Mouse (Mus musculus) frontal cortex, adult (tissue): ENCODE data around the gene Aqp6.

Experiments
- ATAC-seq: cut with Nextera tagmentation; 2 replicates; pipeline ENCODE4 v1.9.2; 2017; ENCODE audit warnings: mild to moderate bottlenecking, moderate library complexity, mixed read lengths; ENCODE audit not compliant: low TSS enrichment

Gene Aqp6

DNA sequence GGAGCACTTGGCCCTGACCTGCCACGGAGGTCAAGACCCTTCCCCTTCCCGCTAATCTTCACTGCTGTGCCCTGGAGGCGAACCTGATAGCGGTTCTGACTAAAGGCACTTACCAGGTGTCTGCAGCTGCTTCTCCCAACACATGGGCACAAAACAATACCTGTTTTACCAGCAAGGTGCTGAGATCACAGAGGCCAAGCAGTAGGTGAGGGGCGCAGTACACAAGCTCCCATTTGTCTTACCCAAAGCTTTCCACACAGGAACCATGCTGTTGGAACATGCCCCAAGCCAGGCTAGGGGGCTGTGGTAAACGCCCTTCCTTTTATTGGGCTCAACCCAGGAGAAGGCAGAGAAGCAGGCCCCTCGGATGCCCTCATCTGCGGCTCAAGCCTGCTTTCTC lies 3.6 kb upstream of the Aqp6 start:
- ATAC-seq, result no peak

DNA sequence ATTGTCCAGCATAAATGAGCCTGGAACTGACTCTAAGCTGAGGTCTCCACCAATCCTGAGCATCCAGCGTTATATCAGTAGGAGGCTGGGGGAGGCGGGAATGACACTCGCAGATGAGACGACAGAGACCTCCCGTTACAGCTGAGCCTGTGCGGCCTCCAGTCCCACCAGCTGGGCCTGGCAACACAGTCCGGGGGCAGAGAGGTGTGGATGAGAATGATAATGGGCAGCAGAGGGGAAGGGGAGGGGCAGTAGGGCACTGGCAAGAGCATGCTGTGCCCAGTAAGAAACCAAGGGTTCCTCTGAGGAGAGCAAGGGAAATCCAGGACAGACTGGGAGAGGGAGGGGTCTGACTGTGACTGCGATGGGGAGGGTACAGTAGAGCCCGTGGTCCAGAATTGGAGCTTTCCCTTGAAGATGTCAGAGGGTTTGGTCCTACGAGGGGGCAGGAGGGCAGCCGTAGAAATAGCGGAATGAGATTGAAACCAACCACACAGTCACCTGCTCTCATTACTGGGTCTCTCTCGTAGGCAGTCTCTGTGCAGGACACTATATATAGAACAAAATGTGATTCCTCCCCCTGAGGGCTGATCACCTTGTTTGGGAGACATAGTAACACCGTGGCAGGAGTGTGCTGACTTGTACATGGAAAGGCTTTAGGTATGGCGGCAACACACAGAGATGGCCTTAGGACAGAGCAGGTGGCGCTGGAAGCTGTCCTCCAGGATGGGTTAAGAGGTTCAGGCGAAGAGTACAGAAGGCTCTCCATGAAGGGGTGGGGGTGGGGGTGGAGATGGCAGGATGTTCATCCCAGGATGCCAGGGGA lies 1.7 kb upstream of the Aqp6 start:
- ATAC-seq, result no peak

GRCm38 (mm10) chr15:99601823-99602120 lies 572 bp downstream of the Aqp6 start:
- ATAC-seq, result no peak

GRCm38 (mm10) chr15:99602206-99602820 lies 1.1 kb downstream of the Aqp6 start:
- no peak for ATAC-seq

- peak; percentile 42 for ATAC-seq
Measured at GRCm38 (mm10) chr15:99603216-99603615, 2.0 kb downstream of the Aqp6 start.

- no peak for ATAC-seq
Measured at GRCm38 (mm10) chr15:99605595-99605994, 4.4 kb downstream of the Aqp6 start.

- peak; percentile 74 for ATAC-seq
Measured at GRCm38 (mm10) chr15:99606515-99606914, 5.3 kb downstream of the Aqp6 start.

GRCm38 (mm10) chr15:99607388-99608113 lies 6.4 kb downstream of the Aqp6 start:
- no peak for ATAC-seq

- ATAC-seq, result no peak
Measured at GRCm38 (mm10) chr15:99608382-99609125, 7.4 kb downstream of the Aqp6 start.

GRCm38 (mm10) chr15:99611563-99611962 lies 10.4 kb downstream of the Aqp6 start:
- ATAC-seq, result peak; percentile 62

DNA sequence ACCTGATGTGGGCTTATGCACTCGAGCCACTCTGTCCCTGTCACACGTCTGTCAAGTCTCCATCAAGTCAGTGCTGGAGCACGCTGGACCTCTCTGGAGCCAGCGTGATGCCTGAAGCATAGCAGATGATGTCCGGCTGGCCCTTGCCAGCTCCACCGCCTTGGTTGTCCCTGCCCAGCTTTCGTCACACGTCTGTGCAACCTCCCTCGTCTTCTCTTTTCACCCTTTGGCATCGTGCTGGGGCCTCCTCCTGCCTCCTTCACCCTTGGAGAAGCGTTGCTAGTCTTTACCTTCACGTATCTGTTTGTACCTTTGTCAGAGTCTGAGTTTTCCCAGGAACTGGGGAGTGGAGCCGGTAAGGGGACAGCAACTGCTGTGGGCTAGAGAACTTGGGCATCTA lies 13.1 kb downstream of the Aqp6 start:
- no peak for ATAC-seq

GRCm38 (mm10) chr15:99614753-99615152 lies 13.6 kb downstream of the Aqp6 start:
- no peak; the same call in none of the 2 replicates for ATAC-seq

GRCm38 (mm10) chr15:99615246-99615645 lies 14.0 kb downstream of the Aqp6 start:
- ATAC-seq, result no peak

DNA sequence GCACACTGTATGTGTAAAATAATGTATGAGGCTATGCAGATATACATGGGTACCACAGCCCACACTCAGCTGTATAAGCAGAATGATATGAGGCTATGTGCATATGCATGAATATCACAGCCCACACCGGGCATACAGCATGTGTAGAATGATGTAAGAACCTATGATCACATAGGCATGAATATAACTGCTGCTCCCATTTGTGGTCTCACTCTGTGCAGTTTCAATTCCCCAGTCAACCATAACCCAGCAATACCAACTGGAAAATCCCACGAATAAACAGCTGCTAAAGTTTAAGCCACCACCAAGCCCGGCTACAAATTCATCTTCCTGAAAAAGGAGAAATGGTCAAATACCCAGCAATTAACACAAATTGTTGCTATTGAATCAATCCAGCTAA lies 17.4 kb downstream of the Aqp6 start:
- no peak for ATAC-seq

GRCm38 (mm10) chr15:99619821-99620220 lies 18.6 kb downstream of the Aqp6 start:
- peak; percentile 20; the same call in 1 of the 2 replicates for ATAC-seq

DNA sequence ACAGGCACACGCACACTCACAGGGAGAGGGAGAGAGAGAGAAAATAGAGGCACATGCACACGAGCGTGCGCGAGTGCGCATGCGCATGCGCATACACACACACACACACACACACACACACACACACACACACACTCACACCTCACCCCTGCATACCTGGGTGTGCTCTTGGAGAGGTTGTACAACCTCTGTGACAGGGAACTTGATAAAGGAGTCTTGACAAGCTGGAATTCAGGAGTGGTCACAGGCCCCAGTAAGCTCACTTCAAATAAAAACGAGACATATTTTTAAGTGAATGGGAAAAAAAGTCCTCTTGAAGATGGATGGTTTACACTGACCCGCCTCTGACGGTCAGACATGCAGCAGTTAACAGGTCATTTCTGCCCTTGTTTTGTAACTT lies 20.9 kb downstream of the Aqp6 start:
- ATAC-seq, result no peak

GRCm38 (mm10) chr15:99631618-99632017 lies 30.4 kb downstream of the Aqp6 start:
- ATAC-seq, result no peak

DNA sequence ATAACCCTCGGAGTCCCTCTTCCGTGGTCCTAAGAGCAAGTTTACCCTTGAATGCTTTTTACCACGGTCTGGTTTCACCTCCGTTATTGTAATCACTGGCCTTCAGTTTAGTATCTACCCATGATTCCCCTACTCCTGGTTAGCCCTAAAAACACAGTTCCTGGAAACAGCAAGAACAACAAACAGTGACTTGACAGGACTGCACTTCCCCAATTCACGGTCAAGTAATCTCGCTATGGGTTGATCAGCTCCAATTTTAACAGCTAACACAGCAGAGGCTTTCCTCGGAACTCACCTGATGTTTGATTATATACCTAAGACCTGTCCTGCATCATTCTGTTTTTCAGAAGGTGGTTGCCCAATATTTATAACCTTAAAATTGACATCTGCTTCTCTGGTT lies 33.5 kb downstream of the Aqp6 start:
- no peak for ATAC-seq

DNA sequence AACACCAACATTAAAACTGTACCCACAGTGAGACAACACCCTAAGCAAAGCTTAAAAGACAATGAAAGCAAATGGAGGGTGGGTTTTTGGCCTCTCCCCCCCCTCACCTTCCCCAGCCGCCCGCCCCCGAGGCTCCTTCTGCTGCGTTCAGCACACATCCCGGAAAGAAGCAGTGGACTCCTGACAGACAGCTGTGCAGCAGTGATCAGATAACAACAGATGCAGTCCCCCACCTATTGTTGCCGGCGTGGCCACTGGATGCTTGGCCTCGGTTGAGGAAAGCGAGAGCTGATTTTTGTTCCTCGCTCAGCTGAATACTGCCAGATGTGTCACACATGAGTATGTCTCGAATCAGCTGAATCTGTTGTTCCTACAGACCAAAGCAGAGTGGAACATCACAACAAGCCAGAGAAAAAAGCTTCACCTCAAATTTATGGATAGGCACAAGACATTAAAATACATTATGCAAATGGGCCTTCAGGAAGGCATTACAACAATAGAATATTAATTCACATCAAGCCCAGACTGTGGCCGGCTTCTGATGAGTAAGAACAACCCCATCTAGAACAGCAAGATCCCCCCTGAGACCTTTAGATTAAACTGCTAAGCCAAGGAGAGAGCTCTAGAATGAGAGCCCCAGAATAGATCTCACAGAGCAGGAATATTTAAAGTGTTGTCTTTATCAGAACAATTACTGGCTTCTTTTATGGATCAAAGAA lies 36.4 kb downstream of the Aqp6 start:
- ATAC-seq, result no peak

DNA sequence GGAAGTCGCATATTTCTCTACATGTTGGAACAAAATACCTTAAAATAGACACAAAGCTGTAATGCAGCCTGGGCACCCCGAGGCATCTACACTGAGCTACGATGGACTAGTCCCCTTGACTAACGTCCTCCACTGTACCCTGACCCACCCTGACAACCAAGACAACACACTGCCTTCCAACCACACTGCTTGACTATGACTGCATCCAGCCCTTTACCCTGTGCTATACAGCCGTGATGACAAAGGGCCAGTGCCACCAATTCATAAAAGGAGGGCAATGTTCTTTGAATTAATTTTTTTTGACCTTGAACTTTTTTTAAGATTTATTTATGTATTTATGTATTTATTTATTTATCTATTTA lies 36.9 kb downstream of the Aqp6 start:
- ATAC-seq, result no peak

GRCm38 (mm10) chr15:99642622-99643021 lies 41.4 kb downstream of the Aqp6 start:
- ATAC-seq, result no peak

DNA sequence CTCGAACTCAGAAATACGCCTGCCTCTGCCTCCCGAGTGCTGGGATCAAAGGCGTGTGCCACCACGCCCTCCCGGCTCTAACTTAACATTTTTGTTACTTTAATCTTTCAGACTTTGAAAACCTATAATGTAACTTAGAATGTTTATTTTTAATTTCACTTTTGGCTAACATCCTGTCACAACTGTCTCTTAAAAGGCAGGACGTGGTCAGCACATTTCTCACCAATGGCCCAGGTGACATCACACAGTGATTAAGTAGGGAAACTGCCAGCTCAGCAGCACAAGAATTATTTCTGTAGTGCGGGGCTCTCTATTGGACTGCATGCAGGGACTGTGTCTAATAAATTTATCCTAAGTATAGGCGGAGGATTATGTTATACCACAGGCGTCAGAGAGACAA lies 42.6 kb downstream of the Aqp6 start:
- ATAC-seq, result no peak
